Mouse (Mus musculus) layer of hippocampus, postnatal 36 days (tissue): ENCODE results near the gene Lipm. TPM values are rescaled to one million over a fixed set of nuclear protein-coding genes. Genes with fewer than 3 reads are reported as not detected.

Experiments used
- DNase-seq, 2 experiments: peaks; one replicate each; pipeline ENCODE4 v3.0.0; 2022
- total RNA-seq, 2 experiments: library from RNA; stranded (reverse); gene quantifications; 2 replicates each; pipeline ENCODE4 v1.2.3; 2021

The Lipm gene
- under 1 TPM in 1 of 2 experiments, not detected in 1; 0.51 TPM for total RNA-seq

DNA sequence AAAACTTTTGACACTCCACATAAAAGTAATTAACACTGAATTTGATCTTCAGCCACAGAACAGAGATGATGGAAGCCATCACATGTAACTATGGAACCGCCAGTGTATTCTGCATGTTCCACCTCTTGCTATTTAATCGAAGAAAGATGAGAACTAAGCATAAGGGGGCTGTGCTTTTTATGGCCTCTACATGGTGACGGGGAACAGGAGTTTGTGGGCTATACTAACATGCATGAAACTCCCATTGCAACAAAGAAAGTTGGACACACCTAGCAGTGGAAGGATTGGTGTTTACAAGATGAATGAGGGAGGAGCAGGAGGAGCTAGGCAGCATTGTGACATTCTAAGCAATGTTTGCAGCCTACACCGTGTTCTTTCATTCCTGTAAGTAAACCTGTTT, at the start of gene Lipm:
Lipm (plus strand) TSS at position 301 of the 400 bp plus-strand sequence.
- DNase-seq = no peak

DNA sequence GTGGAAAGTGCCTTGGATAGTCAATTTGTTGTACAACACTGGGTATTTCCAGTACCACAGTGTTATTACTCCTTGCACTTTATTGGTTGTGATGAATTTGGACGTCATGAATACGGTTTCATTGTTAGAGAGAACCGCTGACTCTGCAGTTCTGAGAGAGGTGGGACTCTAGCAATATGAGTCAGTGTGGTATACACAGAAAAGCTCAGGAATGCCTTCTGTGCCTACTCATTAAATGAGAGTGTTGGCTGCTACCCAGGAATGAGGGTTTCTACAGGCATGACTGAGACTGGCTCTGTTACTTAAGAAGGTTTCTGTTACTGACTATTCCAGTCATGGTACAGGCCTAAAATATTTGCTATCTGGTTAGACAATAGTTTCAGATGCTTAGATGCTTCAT, 49.2 kb upstream of the Lipm start:
- DNase-seq = no peak

GRCm38 (mm10) chr19:34063547-34063946, 37.2 kb upstream of the Lipm start:
- DNase-seq = no peak

GRCm38 (mm10) chr19:34064059-34064458, 36.7 kb upstream of the Lipm start:
- DNase-seq = no peak

GRCm38 (mm10) chr19:34066779-34067472, 33.8 kb upstream of the Lipm start, which contains the start of gene Lipn:
Lipn (plus strand) TSS chr19:34067358.
- no peak for DNase-seq

GRCm38 (mm10) chr19:34074239-34074638, 26.5 kb upstream of the Lipm start:
- DNase-seq = no peak

GRCm38 (mm10) chr19:34078130-34078529, 22.6 kb upstream of the Lipm start:
- no peak for DNase-seq

GRCm38 (mm10) chr19:34089011-34089680, 11.6 kb upstream of the Lipm start:
- no peak for DNase-seq

GRCm38 (mm10) chr19:34095381-34095780, 5.4 kb upstream of the Lipm start:
- DNase-seq = no peak

DNA sequence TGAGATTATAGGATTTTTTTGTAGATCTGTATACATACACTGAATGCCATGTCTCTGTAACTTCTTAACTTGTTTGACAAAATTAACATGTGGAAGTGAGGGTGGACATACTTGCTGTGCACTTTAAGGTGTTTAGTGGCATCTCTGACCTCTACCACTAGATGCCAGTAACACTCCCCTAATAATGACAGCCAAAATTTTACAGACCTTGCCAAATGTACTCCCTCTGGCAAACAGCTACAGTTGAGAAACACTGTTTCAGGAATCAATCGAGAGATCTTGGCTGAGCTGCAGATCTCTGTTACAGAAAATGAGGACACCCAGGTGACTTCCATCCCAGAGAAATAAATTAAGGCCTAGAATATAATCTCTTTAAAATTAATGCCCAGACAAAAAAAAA, 4.5 kb upstream of the Lipm start:
- DNase-seq = no peak

- DNase-seq = no peak
These were observed 1.2 kb downstream of the Lipm start for GRCm38 (mm10) chr19:34101888-34102287.

GRCm38 (mm10) chr19:34104841-34105240, 4.1 kb downstream of the Lipm start:
- no peak for DNase-seq

DNA sequence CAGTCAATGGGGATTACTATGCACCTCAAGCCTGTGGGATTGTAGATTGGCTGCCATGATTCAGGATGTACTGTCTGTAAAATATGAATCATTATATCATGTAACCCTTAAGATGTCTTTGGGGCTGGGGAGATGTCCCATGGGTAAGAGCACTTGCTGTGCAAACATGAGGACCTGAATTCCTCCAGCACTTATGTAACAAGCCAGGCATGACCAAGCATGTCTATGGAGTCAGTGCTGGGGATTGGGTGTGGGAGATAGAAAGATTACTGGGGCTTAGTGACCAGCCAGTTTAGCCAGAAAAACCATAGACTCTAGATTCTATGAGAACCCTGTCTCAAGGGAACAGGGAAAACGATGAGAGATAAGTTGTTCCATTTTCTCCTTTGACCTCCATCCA, 18.4 kb downstream of the Lipm start:
- no peak for DNase-seq

GRCm38 (mm10) chr19:34119653-34120052, 18.9 kb downstream of the Lipm start:
- no peak for DNase-seq

DNA sequence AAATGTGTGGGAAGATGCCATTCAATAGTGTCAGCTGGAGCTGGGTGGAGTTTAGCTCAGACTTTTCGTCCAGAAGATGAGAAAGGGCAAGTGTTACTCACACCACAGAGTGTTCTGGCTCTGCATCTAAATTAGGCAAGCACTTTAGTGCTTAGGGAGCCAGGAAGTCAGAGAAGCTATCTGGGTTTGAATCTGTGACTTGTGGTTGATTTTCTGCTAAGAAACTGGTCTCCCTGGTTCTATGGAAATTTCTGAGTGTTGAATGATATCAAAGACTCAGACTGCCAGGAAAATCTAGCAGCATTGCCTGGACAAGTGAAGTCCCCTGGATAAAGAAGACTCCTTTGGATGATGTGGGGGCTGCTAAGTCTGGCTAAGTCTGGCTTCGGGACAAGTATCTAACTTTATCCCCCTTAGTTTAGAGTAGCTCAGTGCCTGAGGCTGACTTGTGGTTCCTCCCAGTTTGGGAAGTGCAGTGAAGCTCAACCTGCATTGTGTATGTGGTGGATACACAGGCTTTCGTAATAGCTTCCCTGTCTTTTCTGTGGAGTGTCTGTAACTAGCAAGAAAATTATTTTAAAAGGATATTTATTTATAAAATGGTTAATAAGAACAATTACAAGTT, 19.5 kb downstream of the Lipm start:
- no peak for DNase-seq

DNA sequence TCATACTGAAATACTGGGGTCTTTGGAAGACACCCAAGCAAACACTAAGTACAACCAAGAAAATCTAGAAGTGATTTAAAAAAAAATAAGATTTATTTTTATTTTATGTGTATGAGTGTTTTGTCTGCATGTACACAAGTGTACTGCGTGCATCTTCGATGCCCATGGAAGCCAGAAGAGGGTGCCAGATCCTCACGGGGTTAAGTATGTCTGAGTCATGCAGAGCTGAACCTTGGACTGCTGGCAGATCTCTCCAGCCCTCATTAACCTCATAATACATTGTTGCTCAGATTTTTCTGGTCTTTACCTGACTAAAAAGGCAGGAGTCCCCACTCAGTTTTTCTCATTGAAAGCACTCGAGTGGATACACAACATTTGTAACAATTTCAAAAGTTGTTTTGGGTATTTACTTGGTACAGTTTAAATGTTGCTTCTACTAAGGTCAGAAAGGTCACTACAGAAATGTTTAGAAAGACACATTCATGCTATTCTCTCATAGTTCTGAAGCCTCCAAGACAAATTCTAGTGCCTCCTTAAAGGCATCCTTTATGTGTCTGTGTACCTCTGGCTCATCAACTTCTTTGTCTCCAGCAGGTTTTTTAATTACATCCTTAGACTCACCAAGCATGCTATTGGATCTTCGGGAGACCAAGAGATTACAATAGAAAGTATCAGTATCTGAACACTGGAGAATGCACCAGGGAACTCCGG, 38.1 kb downstream of the Lipm start:
- DNase-seq = no peak

DNA sequence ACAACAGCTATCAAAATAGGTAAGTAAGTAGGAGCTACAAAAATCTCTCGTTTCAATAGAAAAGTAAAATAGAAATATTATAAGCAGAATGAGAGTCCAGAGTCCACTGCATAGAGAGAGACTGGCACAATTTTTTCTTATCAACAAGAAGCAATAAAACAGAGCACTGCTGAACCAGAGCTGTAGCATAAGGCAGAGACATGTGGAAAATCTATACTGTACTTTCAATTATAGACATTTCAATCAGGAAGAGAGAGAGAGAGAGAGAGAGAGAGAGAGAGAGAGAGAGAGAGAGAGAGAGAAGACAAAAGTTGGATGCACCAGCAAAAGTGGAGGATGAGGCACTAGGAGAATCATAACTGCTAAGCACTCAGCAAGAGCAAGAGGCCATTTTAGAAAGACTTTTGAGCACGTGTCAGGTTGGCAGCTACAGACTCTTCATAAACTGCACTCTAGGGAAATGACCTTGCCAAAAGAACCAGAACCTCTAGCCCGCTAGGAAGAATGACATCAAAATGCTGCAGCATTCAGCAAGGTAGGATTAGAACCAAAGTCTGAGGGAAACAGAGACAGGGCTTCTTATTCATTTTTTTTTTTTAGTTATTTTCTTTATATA, 38.8 kb downstream of the Lipm start:
- no peak for DNase-seq

DNA sequence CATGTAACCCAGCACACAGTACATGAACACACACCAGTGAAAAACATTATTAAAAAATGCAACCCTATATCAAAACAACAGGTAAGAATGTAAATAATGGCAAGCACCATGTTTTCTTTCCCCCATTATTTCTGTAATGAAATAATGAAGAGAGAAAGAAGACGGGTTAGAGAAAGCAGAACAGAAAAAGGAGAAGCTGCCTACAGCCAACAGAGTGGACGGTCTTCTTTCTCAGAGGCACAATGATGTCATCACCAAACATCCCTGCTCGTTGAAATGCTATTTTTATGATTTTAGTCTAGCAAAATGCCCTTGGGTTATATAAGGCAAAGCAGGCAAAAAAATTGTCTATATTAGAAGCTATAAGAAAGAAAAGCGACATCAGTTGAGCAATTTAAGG, 47.7 kb downstream of the Lipm start:
- DNase-seq = no peak

- peak in 1 of 2 experiments; percentile 3 for DNase-seq
These were observed 51.2 kb downstream of the Lipm start for GRCm38 (mm10) chr19:34151909-34152308.

- no peak for DNase-seq
These were observed 52.8 kb downstream of the Lipm start for GRCm38 (mm10) chr19:34153263-34154144.

GRCm38 (mm10) chr19:34162693-34163092, 62.0 kb downstream of the Lipm start:
- DNase-seq = no peak

DNA sequence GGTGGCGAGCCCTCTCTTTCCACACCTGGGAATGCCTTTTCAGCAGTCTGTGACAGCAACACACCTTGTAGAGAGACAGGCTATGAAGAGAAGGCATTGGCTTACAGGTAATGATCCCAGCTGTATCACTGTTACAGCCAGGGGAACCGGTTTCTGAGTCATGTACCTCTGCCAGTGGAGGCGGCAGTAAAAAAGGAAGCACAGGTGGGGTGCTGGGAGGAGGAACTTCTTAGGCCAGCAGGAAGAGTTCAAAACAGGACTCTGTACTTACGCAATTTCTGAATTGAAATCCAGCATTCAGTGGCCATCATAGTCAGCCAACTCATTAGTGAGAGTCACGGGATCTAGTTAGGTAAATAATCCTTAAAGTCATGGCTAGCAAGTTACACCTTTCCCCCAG, 65.2 kb downstream of the Lipm start, which contains the start of gene Ankrd22:
Ankrd22 (minus strand) TSS at position 163 of the 400 bp plus-strand sequence.
- no peak for DNase-seq
